Mouse (Mus musculus) liver, embryonic 14.5 days (tissue): ENCODE data around the gene Gm21312.
"Not testable (repeated sequence)": the region's sequence is repeated elsewhere in the genome, so short reads cannot be mapped to it uniquely, and the experiment has no call there.

Experiments
- CTCF ChIP-seq: IDR thresholded peaks from 2 replicates; pipeline ENCODE4 v1.5.1; 2016; ENCODE audit warnings: antibody characterized with exemption, low read depth, control low read depth
- EP300 ChIP-seq: IDR thresholded peaks from 2 replicates; pipeline ENCODE4 v1.6.1; 2016; ENCODE audit warnings: antibody characterized with exemption, low read depth

DNA sequence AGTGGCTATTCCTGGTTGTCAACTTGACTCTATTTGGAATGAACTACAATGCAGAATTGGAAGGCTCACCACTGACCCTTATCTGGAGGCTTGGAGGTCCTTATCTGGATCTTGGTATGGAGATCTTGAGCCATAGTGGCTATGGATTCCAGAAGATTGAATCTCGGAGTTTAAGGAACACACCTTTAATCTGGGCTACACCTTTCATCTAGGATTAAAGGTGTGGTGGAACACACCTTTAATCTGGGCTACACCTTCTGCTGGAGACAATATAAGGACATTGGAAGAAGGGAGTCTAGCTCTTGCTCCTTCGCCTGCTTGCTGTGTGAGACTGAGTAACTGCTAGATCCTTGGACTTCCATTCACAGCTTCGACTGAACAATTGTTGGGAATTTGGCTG is 25.6 kb upstream of the Gm21312 start, which contains the start of gene Gm6763:
- not testable (repeated sequence) for TF ChIP-seq CTCF, EP300
